Mouse (Mus musculus) small intestine, adult 2 months (tissue): ENCODE results near the gene Dock8.

Source experiments
- CTCF ChIP-seq: fragments of 200-500 bp; IDR thresholded peaks from 2 replicates; pipeline ENCODE4 v1.5.1; 2012; ENCODE audit warnings: low read depth, mild to moderate bottlenecking, control low read depth, inconsistent platforms, low read length, moderate library complexity, mixed read lengths; ENCODE audit not compliant: insufficient replicate concordance, insufficient read length; ENCODE audit errors: extremely low read depth
- POLR2A ChIP-seq: fragments of 200-500 bp; IDR thresholded peaks from 2 replicates; pipeline ENCODE4 v1.6.1; 2012; ENCODE audit warnings: low read depth, mild to moderate bottlenecking, control low read depth, inconsistent platforms, low read length, moderate library complexity

DNA sequence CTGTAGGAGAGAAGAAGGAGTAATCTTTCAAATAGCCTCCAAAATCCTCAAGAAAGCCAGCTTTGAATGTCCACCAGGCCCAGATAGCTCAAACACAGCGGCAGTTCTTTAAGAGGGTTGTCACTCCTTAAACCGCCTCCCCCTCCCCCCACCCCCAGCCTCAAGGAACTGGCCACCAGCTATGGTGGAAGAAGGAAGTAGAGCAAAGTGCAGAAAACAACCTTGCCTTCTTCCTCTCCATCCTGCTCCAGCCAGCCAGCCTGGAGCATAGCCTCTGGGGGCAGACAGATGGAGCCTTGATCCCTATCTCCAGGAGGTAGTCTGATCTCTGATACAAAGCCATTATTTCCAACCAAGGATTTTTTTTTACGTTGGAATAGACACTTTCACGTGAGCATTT, 12.0 kb upstream of the Dock8 start:
- no peak for TF ChIP-seq CTCF
- TF ChIP-seq POLR2A: no peak
